Mouse (Mus musculus): ENCODE measurements at regions not wholly inside any gene's neighbourhood (a gene's known extent, or its start where the extent isn't known, plus 50 kb on each side); places are given as distances from the start of the nearest gene placed in this dataset.

DNA sequence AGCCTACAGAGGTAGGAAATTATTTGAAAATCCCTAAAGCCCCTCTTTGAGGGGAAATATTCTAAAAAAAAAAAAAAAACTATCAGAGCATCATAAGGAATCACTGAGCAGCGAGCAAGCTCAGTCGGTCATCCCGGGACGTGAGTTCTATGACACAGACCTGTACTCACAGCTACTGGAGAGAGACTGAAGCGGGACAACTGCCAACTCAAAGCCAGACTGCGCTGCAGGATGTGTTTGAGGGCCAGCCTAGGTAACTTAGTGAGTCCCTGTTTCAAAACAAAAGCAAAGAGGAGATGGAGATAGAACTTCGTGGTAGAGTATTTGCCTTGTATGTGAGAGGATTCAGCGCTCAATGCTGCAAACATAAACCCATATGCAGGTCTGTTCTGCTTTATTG, 439.1 kb downstream of the Rwdd3 start:
- Histone ChIP-seq H3K36me3 (ENCODE audit: control insufficient read depth, insufficient read depth, low read length, poor library complexity, severe bottlenecking) (no peaks in the 10 kb centered on the region), H3K27ac (ENCODE audit: insufficient read depth, low read length) (no peak overlapping the region), H3K9me3 (replicated peaks; ENCODE audit: control insufficient read depth, insufficient read depth, low read length, poor library complexity, severe bottlenecking) (no peaks in the 10 kb centered on the region), H3K4me3 (ENCODE audit: low read depth, low read length) (no peak overlapping the region), H3K9ac (ENCODE audit: low read depth, poor library complexity, severe bottlenecking) (no peak overlapping the region), H3K27me3 (ENCODE audit: control insufficient read depth, insufficient read depth, low read length, poor library complexity, severe bottlenecking) (no peaks in the 10 kb centered on the region), H3K4me1 (ENCODE audit: control insufficient read depth, insufficient read depth, low read length) (no peaks in the 10 kb centered on the region)
- TF ChIP-seq EP300 (IDR thresholded peaks at IDR 0.05; ENCODE audit: insufficient read depth, low read depth, low read length) = no peak
- no peak for TF ChIP-seq POLR2A (IDR thresholded peaks at IDR 0.05; ENCODE audit: insufficient read depth, low read length)
- no peak for TF ChIP-seq CTCF (IDR thresholded peaks at IDR 0.05; ENCODE audit: low read depth, low read length)

DNA sequence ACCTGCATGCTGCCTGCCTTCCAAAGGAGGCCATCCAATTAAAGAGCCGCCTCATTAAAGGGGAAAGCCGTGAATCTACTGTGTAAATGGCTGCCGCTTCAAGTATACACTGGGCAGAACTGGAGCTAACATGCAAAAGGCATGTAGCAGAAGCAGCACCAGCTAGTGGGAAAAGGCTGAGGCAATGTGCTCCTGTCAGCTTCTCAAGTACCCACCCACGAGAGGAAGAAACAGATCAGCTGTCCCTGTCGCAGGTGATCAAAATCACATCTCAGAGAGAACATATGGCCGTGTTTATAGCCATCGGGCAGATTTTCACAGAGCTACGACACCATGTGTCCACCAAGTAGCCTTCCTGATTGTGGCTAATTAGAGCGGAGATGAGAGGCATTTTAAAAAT, 440.2 kb downstream of the Rwdd3 start:
- no peak for TF ChIP-seq EP300 (IDR thresholded peaks at IDR 0.05; ENCODE audit: insufficient read depth, low read depth, low read length)
- TF ChIP-seq CTCF (IDR thresholded peaks at IDR 0.05; ENCODE audit: low read depth, low read length) = no peak
- no peak for TF ChIP-seq POLR2A (IDR thresholded peaks at IDR 0.05; ENCODE audit: insufficient read depth, low read length)
- no peaks in the 10 kb centered on the region for H3K36me3 ChIP-seq (ENCODE audit: control insufficient read depth, insufficient read depth, low read length, poor library complexity, severe bottlenecking)
- no peaks in the 10 kb centered on the region for H3K27me3 ChIP-seq (ENCODE audit: control insufficient read depth, insufficient read depth, low read length, poor library complexity, severe bottlenecking)
- H3K4me3 ChIP-seq (ENCODE audit: low read depth, low read length) = no peak overlapping the region
- H3K27ac ChIP-seq (ENCODE audit: insufficient read depth, low read length) = no peak overlapping the region
- no peaks in the 10 kb centered on the region for H3K4me1 ChIP-seq (ENCODE audit: control insufficient read depth, insufficient read depth, low read length)
- H3K9me3 ChIP-seq (replicated peaks; ENCODE audit: control insufficient read depth, insufficient read depth, low read length, poor library complexity, severe bottlenecking) = no peaks in the 10 kb centered on the region
- no peak overlapping the region for H3K9ac ChIP-seq (ENCODE audit: low read depth, poor library complexity, severe bottlenecking)

DNA sequence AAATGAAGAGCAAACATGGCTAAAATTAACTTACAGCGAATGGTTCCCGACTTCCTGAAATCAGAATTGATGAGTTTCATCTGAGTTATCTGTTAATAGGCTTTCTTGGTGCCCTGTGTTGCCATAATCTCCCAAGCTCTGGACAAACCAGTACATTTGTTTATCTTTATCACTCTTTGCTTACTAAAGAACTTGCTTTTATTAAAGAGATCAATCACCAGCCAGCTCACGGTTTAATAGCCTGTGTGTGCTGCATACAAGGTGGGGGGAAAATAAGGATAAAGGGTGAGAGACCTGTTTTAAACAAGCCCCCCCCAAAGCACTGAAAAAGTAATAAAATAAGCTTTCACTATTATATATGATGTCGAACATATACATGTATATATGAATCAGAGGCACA, 441.3 kb downstream of the Rwdd3 start:
- H3K9ac ChIP-seq (ENCODE audit: low read depth, poor library complexity, severe bottlenecking) = no peak overlapping the region
- no peaks in the 10 kb centered on the region for H3K27me3 ChIP-seq (ENCODE audit: control insufficient read depth, insufficient read depth, low read length, poor library complexity, severe bottlenecking)
- no peaks in the 10 kb centered on the region for H3K36me3 ChIP-seq (ENCODE audit: control insufficient read depth, insufficient read depth, low read length, poor library complexity, severe bottlenecking)
- no peaks in the 10 kb centered on the region for H3K9me3 ChIP-seq (replicated peaks; ENCODE audit: control insufficient read depth, insufficient read depth, low read length, poor library complexity, severe bottlenecking)
- TF ChIP-seq CTCF (IDR thresholded peaks at IDR 0.05; ENCODE audit: low read depth, low read length) = no peak
- TF ChIP-seq EP300 (IDR thresholded peaks at IDR 0.05; ENCODE audit: insufficient read depth, low read depth, low read length) = no peak
- no peak for TF ChIP-seq POLR2A (IDR thresholded peaks at IDR 0.05; ENCODE audit: insufficient read depth, low read length)
- no peak overlapping the region for H3K4me3 ChIP-seq (ENCODE audit: low read depth, low read length)
- H3K27ac ChIP-seq (ENCODE audit: insufficient read depth, low read length) = no peak overlapping the region
- H3K4me1 ChIP-seq (ENCODE audit: control insufficient read depth, insufficient read depth, low read length) = no peaks in the 10 kb centered on the region

- no peaks in the 10 kb centered on the region for H3K27me3 ChIP-seq (ENCODE audit: control insufficient read depth, insufficient read depth, low read length, poor library complexity, severe bottlenecking)
- H3K4me3 ChIP-seq (ENCODE audit: low read depth, low read length) = no peak overlapping the region
- no peaks in the 10 kb centered on the region for H3K36me3 ChIP-seq (ENCODE audit: control insufficient read depth, insufficient read depth, low read length, poor library complexity, severe bottlenecking)
- no peak for TF ChIP-seq CTCF (IDR thresholded peaks at IDR 0.05; ENCODE audit: low read depth, low read length)
- H3K27ac ChIP-seq (ENCODE audit: insufficient read depth, low read length) = no peak overlapping the region
- H3K9me3 ChIP-seq (replicated peaks; ENCODE audit: control insufficient read depth, insufficient read depth, low read length, poor library complexity, severe bottlenecking) = no peaks in the 10 kb centered on the region
- no peak overlapping the region for H3K9ac ChIP-seq (ENCODE audit: low read depth, poor library complexity, severe bottlenecking)
- H3K4me1 ChIP-seq (ENCODE audit: control insufficient read depth, insufficient read depth, low read length) = no peaks in the 10 kb centered on the region
Measured at GRCm38 (mm10) chr3:120729671-120730070, 441.8 kb downstream of the Rwdd3 start.

DNA sequence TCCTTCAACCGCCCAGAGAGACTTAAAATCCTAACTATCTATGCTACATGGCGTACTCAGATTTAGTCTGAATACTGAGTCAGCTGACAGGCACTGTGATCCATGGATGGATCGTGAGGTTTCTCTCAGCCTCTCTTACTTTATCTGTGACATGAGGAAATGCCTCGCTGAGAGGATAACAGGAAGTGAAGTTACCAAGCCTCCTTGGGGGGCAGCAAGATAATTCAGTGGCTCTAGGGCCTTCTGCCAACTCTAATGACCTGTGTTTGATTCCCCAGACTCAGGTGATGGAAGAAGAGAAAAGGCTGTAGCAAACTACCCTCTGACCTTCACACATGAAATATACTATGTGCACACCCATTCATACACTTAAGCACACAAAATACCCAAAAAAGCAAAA, 486.3 kb downstream of the Rwdd3 start:
- Histone ChIP-seq H3K27ac (ENCODE audit: insufficient read depth, low read length) (no peak overlapping the region), H3K9ac (ENCODE audit: low read depth, poor library complexity, severe bottlenecking) (no peak overlapping the region), H3K36me3 (ENCODE audit: control insufficient read depth, insufficient read depth, low read length, poor library complexity, severe bottlenecking) (no peaks in the 10 kb centered on the region), H3K9me3 (replicated peaks; ENCODE audit: control insufficient read depth, insufficient read depth, low read length, poor library complexity, severe bottlenecking) (no peaks in the 10 kb centered on the region), H3K27me3 (ENCODE audit: control insufficient read depth, insufficient read depth, low read length, poor library complexity, severe bottlenecking) (no peaks in the 10 kb centered on the region), H3K4me1 (ENCODE audit: control insufficient read depth, insufficient read depth, low read length) (no peaks in the 10 kb centered on the region), H3K4me3 (ENCODE audit: low read depth, low read length) (no peak overlapping the region)
- no peak for TF ChIP-seq EP300 (IDR thresholded peaks at IDR 0.05; ENCODE audit: insufficient read depth, low read depth, low read length)
- TF ChIP-seq POLR2A (IDR thresholded peaks at IDR 0.05; ENCODE audit: insufficient read depth, low read length) = no peak
- TF ChIP-seq CTCF (IDR thresholded peaks at IDR 0.05; ENCODE audit: low read depth, low read length) = no peak

- Histone ChIP-seq H3K27ac (ENCODE audit: insufficient read depth, low read length) (no peak overlapping the region), H3K9me3 (replicated peaks; ENCODE audit: control insufficient read depth, insufficient read depth, low read length, poor library complexity, severe bottlenecking) (no peaks in the 10 kb centered on the region), H3K36me3 (ENCODE audit: control insufficient read depth, insufficient read depth, low read length, poor library complexity, severe bottlenecking) (no peaks in the 10 kb centered on the region), H3K9ac (ENCODE audit: low read depth, poor library complexity, severe bottlenecking) (no peak overlapping the region), H3K4me3 (ENCODE audit: low read depth, low read length) (no peak overlapping the region), H3K27me3 (ENCODE audit: control insufficient read depth, insufficient read depth, low read length, poor library complexity, severe bottlenecking) (no peaks in the 10 kb centered on the region), H3K4me1 (ENCODE audit: control insufficient read depth, insufficient read depth, low read length) (no peaks in the 10 kb centered on the region)
- TF ChIP-seq EP300 (IDR thresholded peaks at IDR 0.05; ENCODE audit: insufficient read depth, low read depth, low read length) (no peak), CTCF (IDR thresholded peaks at IDR 0.05; ENCODE audit: low read depth, low read length) (no peak), POLR2A (IDR thresholded peaks at IDR 0.05; ENCODE audit: insufficient read depth, low read length) (no peak)
Measured at GRCm38 (mm10) chr3:120675906-120676305, 495.6 kb downstream of the Rwdd3 start.

Data from ES-Bruce4 (cell line).